Mouse (Mus musculus): ENCODE measurements around the gene Wdr76. TPM values are rescaled to one million over a fixed set of nuclear protein-coding genes. Genes with fewer than 3 reads are reported as not detected.
"Not testable (repeated sequence)": the region's sequence is repeated elsewhere in the genome, so short reads cannot be mapped to it uniquely, and the experiment has no call there.

Wdr76 gene
- polyA plus RNA-seq, 1 experiment from 2014 or later: 3.4 TPM

DNA sequence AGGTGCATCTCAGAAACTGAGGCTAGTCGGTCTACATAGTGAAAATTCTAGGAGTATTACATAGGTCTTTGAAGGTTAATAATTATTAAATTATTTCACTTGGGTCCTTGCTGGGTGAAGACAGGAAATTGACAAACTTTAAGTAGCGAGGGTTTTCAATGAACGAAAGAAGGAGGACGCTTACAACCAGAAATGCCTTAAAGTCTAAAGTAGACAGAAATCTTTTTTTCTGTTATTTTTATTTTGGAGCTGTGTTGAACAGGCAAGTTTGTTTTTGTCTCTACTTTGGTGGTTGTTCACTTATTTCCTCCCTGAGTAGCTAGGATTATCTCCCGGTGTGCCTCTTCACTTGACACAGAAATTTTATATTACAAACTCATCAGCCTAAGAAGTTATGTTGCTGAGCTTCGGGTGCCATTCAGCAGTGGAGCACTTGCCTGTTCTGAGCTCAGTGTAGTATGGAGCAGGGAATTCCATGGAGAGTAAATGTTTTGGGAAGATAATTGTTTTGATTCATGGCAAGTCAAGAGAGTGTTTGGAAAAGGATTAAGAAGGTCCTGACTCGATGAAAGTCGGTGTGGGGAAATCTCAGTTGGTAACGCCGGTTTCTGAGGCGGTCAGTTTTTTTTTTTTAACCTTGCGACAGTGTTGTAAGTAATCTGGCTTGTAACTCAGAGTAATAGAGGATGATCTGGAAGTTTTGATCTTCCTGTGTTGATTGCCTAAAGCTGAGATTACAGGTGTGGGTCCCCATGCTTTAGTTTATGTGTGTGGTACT, 839 bp downstream of the Wdr76 start:
- TF ChIP-seq EP300 (optimal IDR thresholded peaks at IDR 0.05): no peak
- TF ChIP-seq CTCF (IDR thresholded peaks at IDR 0.05; ENCODE audit: low read depth): no peak
- 2% methylated on average over 12 of the region's 12 CpGs for WGBS
- Histone ChIP-seq H3K4me2 (replicated peaks; ENCODE audit: low read depth) (peak overlapping the region; percentile 56), H3K36me3 (ENCODE audit: control insufficient read depth, insufficient read depth, low read length) (no peaks in the 10 kb centered on the region; the same call in 1 of the 2 replicates), H3K27me3 (ENCODE audit: control insufficient read depth, insufficient read depth, low read length) (no peaks in the 10 kb centered on the region), H3K27ac (replicated peaks) (no peak overlapping the region), H3K9ac (ENCODE audit: low read length) (0 out of 2 replicates have a peak overlapping the region, but pooled peaks have one; percentile 0), H3K4me3 (ENCODE audit: low read depth, low read length) (peak overlapping the region; percentile 48), H3K9me3 (ENCODE audit: control insufficient read depth, low read length) (no peaks in the 10 kb centered on the region), H3K4me1 (replicated peaks; ENCODE audit: control insufficient read depth, insufficient read depth) (no peaks in the 10 kb centered on the region)
- no peak for ATAC-seq (ENCODE audit: low FRiP score, low TSS enrichment)
- no peak for DNase-seq (ENCODE audit: low spot score)

GRCm38 (mm10) chr2:121507951-121508330, 1.4 kb downstream of the Wdr76 start:
- 51% methylated on average over 2 of the region's 2 CpGs for WGBS
- ATAC-seq (ENCODE audit: low FRiP score, low TSS enrichment) (no peak), DNase-seq (ENCODE audit: low spot score) (no peak)
- Histone ChIP-seq H3K4me1 (replicated peaks; ENCODE audit: control insufficient read depth, insufficient read depth) (no peaks in the 10 kb centered on the region), H3K9me3 (ENCODE audit: control insufficient read depth, low read length) (no peaks in the 10 kb centered on the region), H3K36me3 (ENCODE audit: control insufficient read depth, insufficient read depth, low read length) (no peaks in the 10 kb centered on the region; the same call in 1 of the 2 replicates), H3K4me2 (replicated peaks; ENCODE audit: low read depth) (peak overlapping the region; percentile 56; the same call in 1 of the 2 replicates), H3K4me3 (ENCODE audit: low read depth, low read length) (no peak overlapping the region), H3K27me3 (ENCODE audit: control insufficient read depth, insufficient read depth, low read length) (no peaks in the 10 kb centered on the region), H3K27ac (replicated peaks) (no peak overlapping the region), H3K9ac (ENCODE audit: low read length) (no peak overlapping the region)
- TF ChIP-seq EP300 (optimal IDR thresholded peaks at IDR 0.05) (no peak), CTCF (IDR thresholded peaks at IDR 0.05; ENCODE audit: low read depth) (no peak)

DNA sequence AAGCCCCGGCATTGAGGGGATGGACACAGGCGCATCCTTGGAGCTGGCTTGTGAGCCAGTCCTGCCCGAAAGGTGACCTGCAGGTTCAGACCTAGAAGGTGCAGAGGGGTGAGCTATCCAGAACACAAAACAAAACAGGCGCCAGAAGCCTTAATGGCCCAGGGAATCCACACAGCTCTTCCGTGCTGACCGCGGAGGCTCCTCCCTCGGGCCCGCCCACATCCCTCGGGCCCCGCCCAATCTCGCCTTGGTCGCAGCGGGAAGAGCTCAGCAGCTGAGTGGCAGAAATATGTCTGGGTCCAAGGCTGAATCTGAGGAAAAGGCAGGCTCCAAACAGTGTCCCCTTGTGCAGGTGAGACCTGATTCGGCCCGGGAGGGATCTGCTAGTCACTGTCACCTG, 3.1 kb downstream of the Wdr76 start:
- no peaks in the 10 kb centered on the region for H3K4me1 ChIP-seq (replicated peaks; ENCODE audit: control insufficient read depth, insufficient read depth)
- DNase-seq (ENCODE audit: low spot score): peak; percentile 84
- no peaks in the 10 kb centered on the region for H3K27me3 ChIP-seq (ENCODE audit: control insufficient read depth, insufficient read depth, low read length)
- H3K9ac ChIP-seq (ENCODE audit: low read length): peak overlapping the region; percentile 52; the same call in 1 of the 2 replicates
- H3K4me2 ChIP-seq (replicated peaks; ENCODE audit: low read depth): peak overlapping the region; percentile 56
- no peaks in the 10 kb centered on the region; the same call in 1 of the 2 replicates for H3K36me3 ChIP-seq (ENCODE audit: control insufficient read depth, insufficient read depth, low read length)
- no peaks in the 10 kb centered on the region for H3K9me3 ChIP-seq (ENCODE audit: control insufficient read depth, low read length)
- H3K4me3 ChIP-seq (ENCODE audit: low read depth, low read length): peak overlapping the region; percentile 47
- TF ChIP-seq CTCF (IDR thresholded peaks at IDR 0.05; ENCODE audit: low read depth) (no peak), EP300 (optimal IDR thresholded peaks at IDR 0.05) (no peak)
- WGBS: 18% methylated on average over 16 of the region's 16 CpGs
- no peak overlapping the region for H3K27ac ChIP-seq (replicated peaks)
- peak; percentile 74 for ATAC-seq (ENCODE audit: low FRiP score, low TSS enrichment)

DNA sequence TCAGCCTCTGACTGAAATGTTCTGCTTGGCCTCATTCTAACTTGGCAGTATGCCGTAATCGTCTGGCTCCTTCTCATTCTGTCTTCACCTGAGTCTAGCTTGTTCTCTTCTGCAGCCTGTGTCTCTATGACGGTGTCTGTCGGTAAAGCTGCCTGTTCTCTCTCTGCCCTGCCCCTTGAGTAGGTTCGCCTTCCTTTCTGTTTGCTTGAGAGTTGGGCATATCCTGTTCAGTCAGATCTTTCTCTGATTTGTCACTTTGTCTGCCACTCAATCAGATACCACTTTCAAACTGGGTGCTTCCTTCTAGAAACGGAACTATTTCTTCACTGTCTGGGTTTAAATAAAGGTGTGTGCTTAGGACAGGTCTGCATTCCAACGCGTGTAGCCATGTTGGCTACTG, 4.9 kb downstream of the Wdr76 start:
- no peaks in the 10 kb centered on the region for H3K9me3 ChIP-seq (ENCODE audit: control insufficient read depth, low read length)
- no peaks in the 10 kb centered on the region for H3K4me1 ChIP-seq (replicated peaks; ENCODE audit: control insufficient read depth, insufficient read depth)
- TF ChIP-seq CTCF (IDR thresholded peaks at IDR 0.05; ENCODE audit: low read depth): no peak
- TF ChIP-seq EP300 (optimal IDR thresholded peaks at IDR 0.05): no peak
- ATAC-seq (ENCODE audit: low FRiP score, low TSS enrichment) (peak; percentile 55), DNase-seq (ENCODE audit: low spot score) (no peak)
- H3K4me3 ChIP-seq (ENCODE audit: low read depth, low read length): no peak overlapping the region
- 76% methylated on average over 8 of the region's 8 CpGs for WGBS
- H3K27me3 ChIP-seq (ENCODE audit: control insufficient read depth, insufficient read depth, low read length): no peaks in the 10 kb centered on the region
- H3K27ac ChIP-seq (replicated peaks): no peak overlapping the region
- H3K4me2 ChIP-seq (replicated peaks; ENCODE audit: low read depth): no peak overlapping the region
- H3K9ac ChIP-seq (ENCODE audit: low read length): no peak overlapping the region
- H3K36me3 ChIP-seq (ENCODE audit: control insufficient read depth, insufficient read depth, low read length): no peaks in the 10 kb centered on the region; the same call in 1 of the 2 replicates

DNA sequence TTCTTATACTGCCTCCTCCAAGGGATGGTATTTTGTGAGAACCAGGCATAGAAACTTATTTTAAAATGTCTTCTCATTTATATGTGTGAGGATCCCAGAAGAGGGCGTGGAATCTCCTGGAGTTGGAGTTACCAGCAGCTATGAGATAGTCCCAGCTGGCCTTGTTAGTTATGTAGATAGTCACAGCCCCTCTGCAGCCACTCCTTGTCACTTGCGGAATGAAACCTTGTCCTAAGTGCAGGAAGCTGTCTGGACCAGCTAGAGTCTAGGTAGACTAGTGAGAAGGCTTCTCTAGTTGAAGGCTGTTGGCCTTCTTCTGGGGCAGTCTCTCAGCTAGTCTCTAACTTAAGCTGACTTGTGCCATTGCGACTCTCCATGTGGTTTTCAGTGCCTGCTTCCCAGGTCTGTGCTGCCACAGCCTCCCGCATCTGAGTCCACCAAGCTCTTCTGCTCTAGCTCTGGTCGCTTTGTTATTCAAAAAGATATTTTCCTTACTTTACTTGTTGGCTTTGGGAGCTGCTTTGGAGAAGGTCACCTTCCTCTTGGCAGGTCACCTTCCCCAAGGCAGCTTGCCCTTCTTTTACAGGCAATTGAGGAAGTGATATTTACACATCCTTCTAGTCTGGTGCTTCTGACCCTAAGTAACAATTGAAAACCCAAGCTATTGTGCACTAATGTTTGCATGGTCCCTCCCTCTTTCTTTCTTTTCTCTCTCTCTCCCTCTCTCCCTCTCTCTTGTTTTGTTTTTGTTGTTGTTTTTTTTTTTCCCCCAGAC, 6.7 kb downstream of the Wdr76 start:
- not testable (repeated sequence) for H3K36me3 ChIP-seq (ENCODE audit: control insufficient read depth, insufficient read depth, low read length); H3K27me3 ChIP-seq (ENCODE audit: control insufficient read depth, insufficient read depth, low read length); H3K4me2 ChIP-seq (replicated peaks; ENCODE audit: low read depth); H3K27ac ChIP-seq (replicated peaks); DNase-seq (ENCODE audit: low spot score); H3K9me3 ChIP-seq (ENCODE audit: control insufficient read depth, low read length); H3K4me3 ChIP-seq (ENCODE audit: low read depth, low read length); ATAC-seq (ENCODE audit: low FRiP score, low TSS enrichment); H3K9ac ChIP-seq (ENCODE audit: low read length); H3K4me1 ChIP-seq (replicated peaks; ENCODE audit: control insufficient read depth, insufficient read depth)
- 88% methylated on average over 4 of the region's 5 CpGs for WGBS

DNA sequence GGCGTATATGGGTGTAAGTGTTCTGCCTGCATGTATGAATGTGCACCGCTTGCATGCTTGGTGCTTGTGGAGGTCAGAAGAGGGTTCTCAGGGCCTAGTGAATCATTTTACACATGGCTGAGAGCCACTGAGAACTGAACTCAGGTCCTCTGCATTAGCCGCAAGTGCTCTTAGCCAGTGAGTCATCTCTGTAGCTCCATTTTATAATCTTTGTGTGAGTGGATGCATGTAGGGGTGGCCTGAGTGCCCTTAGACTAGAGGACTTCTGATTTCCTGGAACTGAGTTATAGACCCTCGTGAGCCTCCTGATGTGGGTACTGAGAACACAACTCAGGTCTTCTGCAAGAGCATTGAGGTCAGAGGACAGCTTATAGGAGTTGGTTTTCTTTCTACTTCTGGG, 7.7 kb downstream of the Wdr76 start:
- Histone ChIP-seq H3K27me3 (ENCODE audit: control insufficient read depth, insufficient read depth, low read length) (no peaks in the 10 kb centered on the region), H3K9me3 (ENCODE audit: control insufficient read depth, low read length) (no peaks in the 10 kb centered on the region), H3K4me3 (ENCODE audit: low read depth, low read length) (no peak overlapping the region), H3K9ac (ENCODE audit: low read length) (no peak overlapping the region), H3K27ac (replicated peaks) (no peak overlapping the region), H3K36me3 (ENCODE audit: control insufficient read depth, insufficient read depth, low read length) (no peaks in the 10 kb centered on the region; the same call in 1 of the 2 replicates), H3K4me1 (replicated peaks; ENCODE audit: control insufficient read depth, insufficient read depth) (no peaks in the 10 kb centered on the region), H3K4me2 (replicated peaks; ENCODE audit: low read depth) (no peak overlapping the region)
- no peak for TF ChIP-seq CTCF (IDR thresholded peaks at IDR 0.05; ENCODE audit: low read depth)
- no peak for TF ChIP-seq EP300 (optimal IDR thresholded peaks at IDR 0.05)
- ATAC-seq (ENCODE audit: low FRiP score, low TSS enrichment): no peak
- WGBS: 90% methylated on average over 4 of the region's 4 CpGs
- DNase-seq (ENCODE audit: low spot score): no peak

All from stomach, postnatal 0 days (tissue).